ENCODE assay signal across 23 mouse cellular contexts in genomic region chr11:41433846-41434245, GRCm38 (mm10).
DNase-seq lines count a peak whose midpoint lies in the region; ATAC-seq and TF ChIP-seq lines count a peak whose summit lies in the region.
"Had no signal": no experiment of that assay in that cellular context is flagged by ENCODE, and none has a peak within 500 bp of the region (broad histone marks: within the 10 kb centered on the region; RNA-seq: fewer than 3 reads in every experiment).

No protein-coding gene starts in this region.

- intact Hi-C loops in heart, adult 2 months (cut with DNase I): no loop called here
- intact Hi-C loops in heart, postnatal 10 days (cut with DNase I): loop anchor here (5.0 kb wide), 3 partner anchors 633 to 988 kb away; no protein-coding TSS in a partner anchor

- H3K27ac ChIP-seq in heart, adult 2 months: no peak overlapping the region
- no peak overlapping the region for H3K27ac ChIP-seq in liver, adult 2 months (replicated peaks; ENCODE audit: insufficient read depth, low read depth, low read length)
- H3K27ac ChIP-seq in liver, postnatal 0 days (ENCODE audit: low read depth): no peak overlapping the region
- H3K27ac ChIP-seq in stomach, postnatal 0 days (replicated peaks): no peak overlapping the region
- H3K27ac ChIP-seq: limb, embryonic 12.5 days; liver, embryonic 15.5 days; macrophage; midbrain, embryonic 13.5 days had no signal

- no peaks in the 10 kb centered on the region for H3K36me3 ChIP-seq in heart, adult 2 months (ENCODE audit: control insufficient read depth, insufficient read depth, low read length)
- no peaks in the 10 kb centered on the region for H3K36me3 ChIP-seq in liver, adult 2 months (ENCODE audit: control insufficient read depth, insufficient read depth, low read length)
- H3K36me3 ChIP-seq in liver, postnatal 0 days (replicated peaks; ENCODE audit: insufficient read depth, low read length): no peaks in the 10 kb centered on the region
- no peaks in the 10 kb centered on the region for H3K36me3 ChIP-seq in stomach, postnatal 0 days (ENCODE audit: control insufficient read depth, insufficient read depth, low read length)
- H3K36me3 ChIP-seq: limb, embryonic 12.5 days; liver, embryonic 15.5 days; midbrain, embryonic 13.5 days had no signal

- no peaks in the 10 kb centered on the region for H3K4me1 ChIP-seq in heart, adult 2 months (ENCODE audit: control insufficient read depth, insufficient read depth, low read length)
- no peaks in the 10 kb centered on the region for H3K4me1 ChIP-seq in liver, adult 2 months (ENCODE audit: control insufficient read depth, insufficient read depth, low read length)
- H3K4me1 ChIP-seq in liver, postnatal 0 days (ENCODE audit: insufficient read depth): no peaks in the 10 kb centered on the region
- H3K4me1 ChIP-seq in stomach, postnatal 0 days (replicated peaks; ENCODE audit: control insufficient read depth, insufficient read depth): no peaks in the 10 kb centered on the region
- H3K4me1 ChIP-seq: limb, embryonic 12.5 days; liver, embryonic 15.5 days; midbrain, embryonic 13.5 days had no signal

- no peak overlapping the region for H3K4me3 ChIP-seq in heart, adult 2 months
- H3K4me3 ChIP-seq in liver, adult 2 months (ENCODE audit: insufficient read depth, low read depth, low read length): no peak overlapping the region
- H3K4me3 ChIP-seq in liver, postnatal 0 days (ENCODE audit: low read depth, low read length): no peak overlapping the region
- no peak overlapping the region for H3K4me3 ChIP-seq in stomach, postnatal 0 days (ENCODE audit: low read depth, low read length)
- H3K4me3 ChIP-seq: limb, embryonic 12.5 days; liver, embryonic 15.5 days; midbrain, embryonic 13.5 days had no signal

- TF ChIP-seq POLR2A in heart, adult 2 months (IDR thresholded peaks at IDR 0.05; ENCODE audit: insufficient read depth, low read depth, low read length): no peak
- no peak for TF ChIP-seq POLR2A in liver, adult 2 months (IDR thresholded peaks at IDR 0.05; ENCODE audit: extremely low read depth, insufficient read depth, low read length)
- TF ChIP-seq POLR2A in brain, embryonic 14.5 days (IDR thresholded peaks at IDR 0.05; ENCODE audit: borderline replicate concordance, extremely low read depth, insufficient read depth, insufficient read length, poor library complexity, severe bottlenecking): no peak

- H3K79me2 ChIP-seq in heart, adult 2 months (replicated peaks; ENCODE audit: control insufficient read depth, insufficient read depth, low read length): no peaks in the 10 kb centered on the region
- H3K79me2 ChIP-seq in liver, adult 2 months (ENCODE audit: control insufficient read depth, insufficient read depth, low read length): no peaks in the 10 kb centered on the region

- peak; percentile 41 for TF ChIP-seq CTCF in heart, adult 2 months (IDR thresholded peaks at IDR 0.05)
- 0 out of 2 replicates have a peak, but pooled peaks have one; percentile 8 for TF ChIP-seq CTCF in liver, adult 2 months (IDR thresholded peaks at IDR 0.05; ENCODE audit: low read depth, low read length)
- TF ChIP-seq CTCF in liver, postnatal 0 days (IDR thresholded peaks at IDR 0.05; ENCODE audit: low read depth): no peak
- no peak for TF ChIP-seq CTCF in brain, embryonic 14.5 days (IDR thresholded peaks at IDR 0.05; ENCODE audit: borderline replicate concordance, extremely low read depth, insufficient read depth, insufficient read length)
- peak; percentile 55 for TF ChIP-seq CTCF in stomach, postnatal 0 days (IDR thresholded peaks at IDR 0.05; ENCODE audit: low read depth)

- H3K4me2 ChIP-seq in liver, postnatal 0 days (ENCODE audit: low read depth, low read length): no peak overlapping the region
- no peak overlapping the region for H3K4me2 ChIP-seq in stomach, postnatal 0 days (replicated peaks; ENCODE audit: low read depth)
- H3K4me2 ChIP-seq: heart, embryonic 11.5 days; limb, embryonic 12.5 days; liver, embryonic 15.5 days; midbrain, embryonic 13.5 days had no signal

- 47% methylated on average over 3 of the region's 3 CpGs for WGBS in heart, adult 2 months
- WGBS in liver, adult 2 months: 66% methylated on average over 3 of the region's 3 CpGs
- 71% methylated on average over 3 of the region's 3 CpGs for WGBS in liver, postnatal 0 days (ENCODE audit: insufficient replicate concordance)
- 57% methylated on average over 3 of the region's 3 CpGs for WGBS in stomach, postnatal 0 days

- DNase-seq in heart, adult 2 months: no peak
- DNase-seq in heart, postnatal 10 days: no peak
- DNase-seq in liver, adult 2 months (ENCODE audit: extremely low read depth, low read depth, low spot score): peak; percentile 28
- no peak for DNase-seq in liver, postnatal 0 days
- peak; percentile 68 for DNase-seq in brain, embryonic 14.5 days (ENCODE audit: low read depth)
- no peak for DNase-seq in stomach, postnatal 0 days (ENCODE audit: low spot score)
- no peak for DNase-seq in kidney, adult 11 months
- DNase-seq: adrenal gland, postnatal 14 days; cerebellum, postnatal 25 days; gastrocnemius, postnatal 25 days; heart, postnatal 36 days; kidney, postnatal 14 days; layer of hippocampus, postnatal 36 days; right cerebral cortex, postnatal 25 days; thymus, adult 18-20 months had no signal

- ATAC-seq in liver, postnatal 0 days: no peak
- ATAC-seq in stomach, postnatal 0 days (ENCODE audit: low FRiP score, low TSS enrichment): no peak
- ATAC-seq: CD4-positive, CD25-positive, alpha-beta regulatory T cell, adult 4 months; forebrain, embryonic 16.5 days; inflammation-experienced regulatory T-cells, adult 6 months; midbrain, embryonic 13.5 days had no signal

- H3K27me3 ChIP-seq in heart, adult 2 months (ENCODE audit: control insufficient read depth, insufficient read depth, low read length): no peaks in the 10 kb centered on the region
- H3K27me3 ChIP-seq in liver, adult 2 months (ENCODE audit: control insufficient read depth, insufficient read depth, low read length): no peaks in the 10 kb centered on the region
- no peaks in the 10 kb centered on the region for H3K27me3 ChIP-seq in liver, postnatal 0 days (ENCODE audit: insufficient read depth, low read length)
- H3K27me3 ChIP-seq in stomach, postnatal 0 days (ENCODE audit: control insufficient read depth, insufficient read depth, low read length): no peaks in the 10 kb centered on the region
- H3K27me3 ChIP-seq: limb, embryonic 12.5 days; liver, embryonic 15.5 days; midbrain, embryonic 13.5 days had no signal

- no peaks in the 10 kb centered on the region for H3K9me3 ChIP-seq in liver, postnatal 0 days (ENCODE audit: low read length)
- H3K9me3 ChIP-seq in stomach, postnatal 0 days (ENCODE audit: control insufficient read depth, low read length): no peaks in the 10 kb centered on the region
- H3K9me3 ChIP-seq: limb, embryonic 12.5 days; liver, embryonic 15.5 days; midbrain, embryonic 13.5 days had no signal

- no peak for TF ChIP-seq EP300 in heart, adult 2 months (IDR thresholded peaks at IDR 0.05; ENCODE audit: insufficient read depth, low read depth, low read length)
- TF ChIP-seq EP300 in liver, postnatal 0 days (IDR thresholded peaks at IDR 0.05; ENCODE audit: low read depth): no peak
- TF ChIP-seq EP300 in stomach, postnatal 0 days (optimal IDR thresholded peaks at IDR 0.05): no peak

- H3K9ac ChIP-seq in heart, adult 2 months (ENCODE audit: low read depth, low read length): no peak overlapping the region
- no peak overlapping the region for H3K9ac ChIP-seq in liver, adult 2 months (ENCODE audit: low read depth, low read length)
- H3K9ac ChIP-seq in liver, postnatal 0 days (replicated peaks): no peak overlapping the region
- H3K9ac ChIP-seq in stomach, postnatal 0 days (ENCODE audit: low read length): no peak overlapping the region
- H3K9ac ChIP-seq: limb, embryonic 12.5 days; liver, embryonic 15.5 days; midbrain, embryonic 13.5 days had no signal

Comparison
In these comparisons a context has a peak if more than half of its experiments do, and no peak if none do; other contexts are left out.
1. DNase-seq: peak in liver, adult 2 months (single experiment) and brain, embryonic 14.5 days (single experiment); none in heart, adult 2 months (0 of 2), heart, postnatal 10 days (0 of 2), liver, postnatal 0 days (single experiment), stomach, postnatal 0 days (single experiment) and kidney, adult 11 months (single experiment).
2. CTCF ChIP-seq: peak in heart, adult 2 months (single experiment), liver, adult 2 months (single experiment) and stomach, postnatal 0 days (single experiment); none in liver, postnatal 0 days (single experiment) and brain, embryonic 14.5 days (single experiment).